Mouse (Mus musculus): ENCODE data around the gene Hax1.

Hax1 gene

GRCm38 (mm10) chr3:89961436-89961835 is 37.1 kb downstream of the Hax1 start:
- no peak for DNase-seq

- peak; percentile 90 for DNase-seq
Observed at GRCm38 (mm10) chr3:89960469-89960868, 38.1 kb downstream of the Hax1 start.

GRCm38 (mm10) chr3:89959435-89959834 is 39.1 kb downstream of the Hax1 start:
- DNase-seq: no peak

GRCm38 (mm10) chr3:89957880-89958279 is 40.7 kb downstream of the Hax1 start:
- DNase-seq: no peak

- no peak for DNase-seq
Observed at GRCm38 (mm10) chr3:89956177-89956971, 42.2 kb downstream of the Hax1 start.

- DNase-seq: peak; percentile 68
Observed at GRCm38 (mm10) chr3:89953420-89953819, 45.2 kb downstream of the Hax1 start.

GRCm38 (mm10) chr3:89948655-89949054 is 49.9 kb downstream of the Hax1 start:
- no peak for DNase-seq

- no peak for DNase-seq
Observed at GRCm38 (mm10) chr3:89948021-89948420, 50.6 kb downstream of the Hax1 start.
